Mouse (Mus musculus) hindbrain, embryonic 16.5 days (tissue): Measurements from ENCODE around the gene Srms. TPM values are rescaled to one million over a fixed set of nuclear protein-coding genes. Genes with fewer than 3 reads are reported as not detected.

Source experiments
- ATAC-seq: fragments of 200-750 bp; cut with Nextera tagmentation; 2 replicates; pipeline ENCODE4 v1.8.0; 2017; ENCODE audit warnings: moderate TSS enrichment, moderate library complexity
- H3K27ac ChIP-seq: fragments of 300-500 bp; sonication (generic); 2 replicates; pipeline ENCODE4 v1.5.1; 2014; ENCODE audit warnings: low read depth, mild to moderate bottlenecking, control low read depth, low read length, moderate library complexity
- H3K27me3 ChIP-seq: fragments of 300-500 bp; sonication (generic); replicated peaks from 2 replicates; pipeline ENCODE4 v1.6.1; 2014; ENCODE audit warnings: low read length; ENCODE audit not compliant: control insufficient read depth, insufficient read depth
- H3K36me3 ChIP-seq: fragments of 300-500 bp; sonication (generic); 2 replicates; pipeline ENCODE4 v1.6.1; 2014; ENCODE audit warnings: mild to moderate bottlenecking, low read length, moderate library complexity, mixed read lengths; ENCODE audit not compliant: control insufficient read depth, insufficient read depth
- H3K4me1 ChIP-seq: fragments of 300-500 bp; sonication (generic); 2 replicates; pipeline ENCODE4 v1.6.1; 2014; ENCODE audit warnings: low read depth, low read length; ENCODE audit not compliant: control insufficient read depth, insufficient read depth
- H3K4me2 ChIP-seq: fragments of 300-500 bp; sonication (generic); 2 replicates; pipeline ENCODE4 v1.6.1; 2014; ENCODE audit warnings: mild to moderate bottlenecking, low read length, control low read depth, moderate library complexity
- H3K4me3 ChIP-seq: fragments of 300-500 bp; sonication (generic); 2 replicates; pipeline ENCODE4 v1.5.1; 2014; ENCODE audit warnings: mild to moderate bottlenecking, low read length, control low read depth, moderate library complexity
- H3K9ac ChIP-seq: fragments of 300-500 bp; sonication (generic); 2 replicates; pipeline ENCODE4 v1.6.1; 2014; ENCODE audit warnings: low read depth, mild to moderate bottlenecking, control low read depth, low read length, moderate library complexity
- H3K9me3 ChIP-seq: fragments of 300-500 bp; sonication (generic); 2 replicates; pipeline ENCODE4 v1.6.1; 2014; ENCODE audit warnings: mild to moderate bottlenecking, low read length, moderate library complexity; ENCODE audit not compliant: control insufficient read depth
- WGBS: fragments of 180-500 bp; shearing (Covaris S2); extraction: QIAGEN DNeasy Blood & Tissue Kit; methylation state at CpG from one replicate; pipeline ENCODE4 v1.1.7; 2014; 5-methylcytosine and 5-hydroxymethylcytosine counted together
- polyA plus RNA-seq: library from polyadenylated mRNA; unstranded; fragments of >200 nt; fragmentation: Nextera tagmentation; extraction: Ambion mirVana; gene quantifications from 2 replicates; pipeline ENCODE4 v1.2.1, GENCODE M21; 2015

Srms gene
- 0.21 and 0.35 TPM in 2 replicates for polyA plus RNA-seq

GRCm38 (mm10) chr2:181213021-181213445 lies at the start of gene Srms:
TSS of gene Srms (minus strand) at chr2:181213185.
- Histone ChIP-seq H3K36me3 (no peaks in the 10 kb centered on the region), H3K4me3 (peak within 1 kb of the TSS; percentile 34), H3K4me1 (peaks cover 11% of the 10 kb centered on the region), H3K4me2 (peak within 1 kb of the TSS; percentile 60), H3K9me3 (no peaks in the 10 kb centered on the region), H3K9ac (peak within 1 kb of the TSS; percentile 43), H3K27me3 (peaks cover 25% of the 10 kb centered on the region), H3K27ac (no peak within 1 kb of the TSS)
- WGBS, result under 1% methylated on average over 17 of the region's 17 CpGs
- ATAC-seq, result no peak

- no peaks in the 10 kb centered on the region for H3K27me3 ChIP-seq
- no peaks in the 10 kb centered on the region for H3K9me3 ChIP-seq
- no peak for ATAC-seq
- H3K9ac ChIP-seq, result no peak overlapping the region
- H3K4me3 ChIP-seq, result no peak overlapping the region
- H3K27ac ChIP-seq, result no peak overlapping the region
- H3K4me1 ChIP-seq, result no peaks in the 10 kb centered on the region
- peaks cover 39% of the 10 kb centered on the region for H3K36me3 ChIP-seq
- 92% methylated on average over 1 of the region's 1 CpGs for WGBS
- H3K4me2 ChIP-seq, result no peak overlapping the region
Measured at GRCm38 (mm10) chr2:181253248-181253647, 40.3 kb upstream of the Srms start.

- Histone ChIP-seq H3K27ac (no peak overlapping the region), H3K4me2 (no peak overlapping the region), H3K9me3 (no peaks in the 10 kb centered on the region), H3K9ac (no peak overlapping the region), H3K4me1 (no peaks in the 10 kb centered on the region), H3K27me3 (no peaks in the 10 kb centered on the region), H3K36me3 (peaks cover 37% of the 10 kb centered on the region), H3K4me3 (no peak overlapping the region)
- ATAC-seq, result no peak
- WGBS, result 88% methylated on average over 1 of the region's 1 CpGs
Measured at GRCm38 (mm10) chr2:181251841-181252240, 38.9 kb upstream of the Srms start.

- Histone ChIP-seq H3K4me3 (no peak overlapping the region), H3K27me3 (no peaks in the 10 kb centered on the region), H3K4me2 (no peak overlapping the region), H3K27ac (no peak overlapping the region), H3K4me1 (no peaks in the 10 kb centered on the region), H3K36me3 (peaks cover 20% of the 10 kb centered on the region), H3K9ac (no peak overlapping the region), H3K9me3 (no peaks in the 10 kb centered on the region)
- WGBS, result 88% methylated on average over 10 of the region's 10 CpGs
- no peak for ATAC-seq
Measured at GRCm38 (mm10) chr2:181249217-181249616, 36.2 kb upstream of the Srms start.

GRCm38 (mm10) chr2:181245031-181245430 lies 32.0 kb upstream of the Srms start:
- H3K4me2 ChIP-seq, result no peak overlapping the region
- H3K27ac ChIP-seq, result no peak overlapping the region
- H3K4me3 ChIP-seq, result no peak overlapping the region
- no peaks in the 10 kb centered on the region for H3K27me3 ChIP-seq
- H3K36me3 ChIP-seq, result no peaks in the 10 kb centered on the region
- WGBS, result 14% methylated on average over 2 of the region's 2 CpGs
- no peaks in the 10 kb centered on the region for H3K4me1 ChIP-seq
- H3K9me3 ChIP-seq, result no peaks in the 10 kb centered on the region
- ATAC-seq, result no peak
- H3K9ac ChIP-seq, result no peak overlapping the region

- no peaks in the 10 kb centered on the region for H3K27me3 ChIP-seq
- 47% methylated on average over 11 of the region's 11 CpGs for WGBS
- no peak overlapping the region for H3K9ac ChIP-seq
- no peaks in the 10 kb centered on the region for H3K9me3 ChIP-seq
- no peak overlapping the region for H3K4me2 ChIP-seq
- H3K36me3 ChIP-seq, result no peaks in the 10 kb centered on the region
- H3K4me3 ChIP-seq, result no peak overlapping the region
- no peaks in the 10 kb centered on the region for H3K4me1 ChIP-seq
- no peak overlapping the region for H3K27ac ChIP-seq
- ATAC-seq, result no peak
Measured at GRCm38 (mm10) chr2:181243706-181244394, 30.9 kb upstream of the Srms start.

GRCm38 (mm10) chr2:181242314-181242665 lies 29.3 kb upstream of the Srms start:
- H3K9ac ChIP-seq, result no peak overlapping the region
- H3K9me3 ChIP-seq, result no peaks in the 10 kb centered on the region
- H3K27me3 ChIP-seq, result no peaks in the 10 kb centered on the region
- H3K4me1 ChIP-seq, result no peaks in the 10 kb centered on the region
- no peaks in the 10 kb centered on the region for H3K36me3 ChIP-seq
- no peak for ATAC-seq
- WGBS, result 69% methylated on average over 3 of the region's 3 CpGs
- H3K27ac ChIP-seq, result no peak overlapping the region
- H3K4me2 ChIP-seq, result peak overlapping the region; percentile 46
- H3K4me3 ChIP-seq, result no peak overlapping the region

GRCm38 (mm10) chr2:181241602-181242313 lies 28.8 kb upstream of the Srms start, which contains the start of gene Helz2:
TSS of gene Helz2 (minus strand) at chr2:181242027.
- Histone ChIP-seq H3K27ac (no peak within 1 kb of the TSS), H3K4me1 (no peaks in the 10 kb centered on the region), H3K27me3 (no peaks in the 10 kb centered on the region), H3K4me3 (peak within 1 kb of the TSS; percentile 26), H3K4me2 (peak within 1 kb of the TSS; percentile 46), H3K9ac (peak within 1 kb of the TSS; percentile 9; the same call in 1 of the 2 replicates), H3K9me3 (no peaks in the 10 kb centered on the region), H3K36me3 (no peaks in the 10 kb centered on the region)
- 16% methylated on average over 16 of the region's 16 CpGs for WGBS
- no peak for ATAC-seq

- Histone ChIP-seq H3K4me3 (no peak overlapping the region), H3K36me3 (no peaks in the 10 kb centered on the region), H3K9me3 (no peaks in the 10 kb centered on the region), H3K27me3 (no peaks in the 10 kb centered on the region), H3K4me1 (no peaks in the 10 kb centered on the region), H3K9ac (no peak overlapping the region), H3K27ac (no peak overlapping the region), H3K4me2 (no peak overlapping the region)
- WGBS, result 91% methylated on average over 13 of the region's 13 CpGs
- ATAC-seq, result no peak
Measured at GRCm38 (mm10) chr2:181240806-181241440, 27.9 kb upstream of the Srms start.
